Mouse (Mus musculus) neural tube, embryonic 11.5 days (tissue): ENCODE measurements around the gene Dkk3. TPM values are rescaled to one million over a fixed set of nuclear protein-coding genes. Genes with fewer than 3 reads are reported as not detected.

Experiments
- ATAC-seq: fragments of 200-750 bp; cut with Nextera tagmentation; 2 replicates; pipeline ENCODE4 v1.8.0; 2017; ENCODE audit warnings: moderate number of reproducible peaks, mild to moderate bottlenecking, moderate TSS enrichment, moderate library complexity; ENCODE audit not compliant: insufficient read depth, low FRiP score, low TSS enrichment
- DNase-seq: peaks from one replicate; pipeline ENCODE4 v3.0.0-alpha.2; 2015; ENCODE audit warnings: low spot score
- H3K27ac ChIP-seq: fragments of 300-500 bp; sonication (generic); 2 replicates; pipeline ENCODE4 v1.5.1; 2014; ENCODE audit warnings: low read depth, mild to moderate bottlenecking, low read length
- H3K27me3 ChIP-seq: fragments of 300-500 bp; sonication (generic); 2 replicates; pipeline ENCODE4 v1.6.1; 2014; ENCODE audit warnings: mild to moderate bottlenecking, low read length, mixed read lengths; ENCODE audit not compliant: control insufficient read depth, insufficient read depth
- H3K36me3 ChIP-seq: fragments of 300-500 bp; sonication (generic); 2 replicates; pipeline ENCODE4 v1.6.1; 2014; ENCODE audit warnings: mild to moderate bottlenecking, low read length, moderate library complexity, mixed read lengths; ENCODE audit not compliant: control insufficient read depth, insufficient read depth
- H3K4me1 ChIP-seq: fragments of 300-500 bp; sonication (generic); 2 replicates; pipeline ENCODE4 v1.6.1; 2014; ENCODE audit warnings: low read length, mixed read lengths; ENCODE audit not compliant: control insufficient read depth, insufficient read depth
- H3K4me2 ChIP-seq: fragments of 300-500 bp; sonication (generic); 2 replicates; pipeline ENCODE4 v1.6.1; 2014; ENCODE audit warnings: low read depth, mild to moderate bottlenecking, moderate library complexity
- H3K4me3 ChIP-seq: fragments of 300-500 bp; sonication (generic); 2 replicates; pipeline ENCODE4 v1.5.1; 2014; ENCODE audit warnings: low read depth, low read length
- H3K9ac ChIP-seq: fragments of 300-500 bp; sonication (generic); 2 replicates; pipeline ENCODE4 v1.6.1; 2014; ENCODE audit warnings: mild to moderate bottlenecking, low read length
- H3K9me3 ChIP-seq: fragments of 300-500 bp; sonication (generic); 2 replicates; pipeline ENCODE4 v1.6.1; 2016; ENCODE audit warnings: low read length; ENCODE audit not compliant: control insufficient read depth
- WGBS: fragments of 180-500 bp; shearing (Covaris S2); extraction: QIAGEN DNeasy Blood & Tissue Kit; methylation state at CpG from one replicate; pipeline ENCODE4 v1.1.7; 2014; 5-methylcytosine and 5-hydroxymethylcytosine counted together
- polyA plus RNA-seq: library from polyadenylated mRNA; unstranded; fragments of >200 nt; fragmentation: Nextera tagmentation; extraction: Ambion mirVana; gene quantifications from 2 replicates; pipeline ENCODE4 v1.2.1, GENCODE M21; 2014

Gene Dkk3
- polyA plus RNA-seq, 1 experiment from 2014 or later, result 10.6 TPM

DNA sequence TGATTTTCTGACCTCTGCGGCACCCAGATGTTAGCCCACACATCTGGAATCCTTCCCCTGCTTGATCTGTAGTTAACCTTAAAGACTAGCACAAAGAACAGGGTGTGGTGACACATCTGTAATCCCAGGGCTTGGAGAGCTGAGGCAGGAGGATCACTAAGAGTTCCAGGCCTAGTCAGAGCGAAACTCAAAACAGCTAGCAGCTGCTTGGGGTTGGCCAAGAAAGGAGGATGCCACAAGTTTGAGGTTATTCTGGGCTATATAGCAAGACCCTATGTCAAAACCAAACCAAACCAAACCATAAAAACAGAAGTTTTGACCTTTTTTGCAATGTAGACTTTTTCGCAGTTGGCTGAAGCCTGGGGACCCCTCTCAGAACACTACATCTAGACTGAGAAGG is 28.2 kb downstream of the Dkk3 start:
- no peaks in the 10 kb centered on the region for H3K9me3 ChIP-seq
- no peak overlapping the region for H3K4me2 ChIP-seq
- WGBS, result 93% methylated on average over 3 of the region's 3 CpGs
- no peak overlapping the region for H3K4me3 ChIP-seq
- H3K36me3 ChIP-seq, result no peaks in the 10 kb centered on the region
- H3K27ac ChIP-seq, result no peak overlapping the region
- H3K4me1 ChIP-seq, result no peaks in the 10 kb centered on the region
- H3K27me3 ChIP-seq, result no peaks in the 10 kb centered on the region
- H3K9ac ChIP-seq, result no peak overlapping the region
- DNase-seq (no peak), ATAC-seq (no peak)

DNA sequence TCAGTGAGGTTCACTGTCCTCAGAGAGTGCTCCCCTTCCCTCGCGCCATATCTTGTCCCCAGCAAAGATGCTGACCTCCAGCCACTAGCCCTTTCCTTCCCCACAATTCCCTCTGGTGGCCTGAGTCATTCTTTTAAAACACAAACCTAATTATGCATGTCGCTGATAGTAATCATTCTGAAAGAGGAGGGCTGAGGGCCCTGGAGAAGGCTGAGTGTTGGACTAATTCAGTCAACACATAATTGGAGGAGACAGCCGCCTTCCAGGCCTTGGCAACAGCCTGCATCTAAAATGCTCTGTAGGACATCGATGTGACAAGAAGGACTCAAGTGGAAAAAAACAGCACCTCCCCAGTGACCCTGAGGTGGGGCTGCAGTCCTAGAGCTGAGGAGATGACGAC is 29.0 kb downstream of the Dkk3 start:
- 89% methylated on average over 6 of the region's 6 CpGs for WGBS
- Histone ChIP-seq H3K4me2 (no peak overlapping the region), H3K4me1 (no peaks in the 10 kb centered on the region), H3K27ac (no peak overlapping the region), H3K27me3 (no peaks in the 10 kb centered on the region), H3K4me3 (no peak overlapping the region), H3K9ac (no peak overlapping the region), H3K36me3 (no peaks in the 10 kb centered on the region), H3K9me3 (no peaks in the 10 kb centered on the region)
- no peak for DNase-seq
- no peak for ATAC-seq

DNA sequence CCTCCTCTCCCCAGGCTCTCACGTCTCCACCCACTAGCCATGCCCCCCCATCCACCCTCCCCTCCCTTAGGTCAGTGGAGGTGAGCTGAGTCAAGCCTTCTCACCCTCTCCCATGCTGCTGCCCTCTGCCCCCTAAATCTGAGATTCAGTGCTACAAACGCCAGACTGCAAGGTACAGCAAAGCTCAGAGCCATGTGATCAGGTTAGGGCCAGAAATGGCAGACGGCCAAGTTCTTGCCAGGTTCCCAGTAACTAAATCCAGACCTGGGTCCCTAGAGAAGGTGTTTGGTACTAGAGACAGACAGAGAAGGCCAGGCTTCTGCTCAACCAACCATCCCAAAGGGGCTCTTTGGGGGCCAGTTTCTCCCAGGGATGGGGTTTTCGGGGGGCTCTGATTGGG is 30.0 kb downstream of the Dkk3 start:
- no peaks in the 10 kb centered on the region for H3K36me3 ChIP-seq
- no peaks in the 10 kb centered on the region for H3K4me1 ChIP-seq
- H3K27me3 ChIP-seq, result no peaks in the 10 kb centered on the region
- no peak overlapping the region for H3K4me2 ChIP-seq
- WGBS, result 85% methylated on average over 4 of the region's 4 CpGs
- DNase-seq (no peak), ATAC-seq (no peak)
- H3K4me3 ChIP-seq, result no peak overlapping the region
- H3K9me3 ChIP-seq, result no peaks in the 10 kb centered on the region
- no peak overlapping the region for H3K27ac ChIP-seq
- H3K9ac ChIP-seq, result no peak overlapping the region

DNA sequence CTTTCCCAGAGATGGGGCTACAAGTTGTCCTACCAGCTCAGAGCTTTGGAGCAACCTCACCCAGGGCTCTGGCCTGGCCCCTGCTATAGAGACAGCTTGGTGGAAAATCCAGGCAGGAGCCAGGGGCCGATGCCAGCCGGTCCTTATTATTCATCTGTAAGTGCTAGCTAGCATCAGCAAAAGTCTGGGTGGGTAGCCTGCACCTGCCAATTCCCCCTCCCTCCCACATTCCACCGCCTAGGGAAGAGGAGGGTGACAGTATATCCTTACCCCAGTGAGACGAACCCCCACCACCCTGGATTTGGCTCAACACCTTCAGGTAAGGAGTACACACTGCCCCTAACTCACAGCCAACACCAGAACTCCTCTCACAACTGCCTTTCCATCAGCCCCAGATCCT is 30.9 kb downstream of the Dkk3 start:
- Histone ChIP-seq H3K4me3 (no peak overlapping the region), H3K9ac (no peak overlapping the region), H3K36me3 (no peaks in the 10 kb centered on the region), H3K9me3 (no peaks in the 10 kb centered on the region), H3K4me2 (no peak overlapping the region), H3K4me1 (no peaks in the 10 kb centered on the region), H3K27ac (no peak overlapping the region), H3K27me3 (no peaks in the 10 kb centered on the region)
- WGBS, result 88% methylated on average over 4 of the region's 4 CpGs
- ATAC-seq (no peak), DNase-seq (no peak)

DNA sequence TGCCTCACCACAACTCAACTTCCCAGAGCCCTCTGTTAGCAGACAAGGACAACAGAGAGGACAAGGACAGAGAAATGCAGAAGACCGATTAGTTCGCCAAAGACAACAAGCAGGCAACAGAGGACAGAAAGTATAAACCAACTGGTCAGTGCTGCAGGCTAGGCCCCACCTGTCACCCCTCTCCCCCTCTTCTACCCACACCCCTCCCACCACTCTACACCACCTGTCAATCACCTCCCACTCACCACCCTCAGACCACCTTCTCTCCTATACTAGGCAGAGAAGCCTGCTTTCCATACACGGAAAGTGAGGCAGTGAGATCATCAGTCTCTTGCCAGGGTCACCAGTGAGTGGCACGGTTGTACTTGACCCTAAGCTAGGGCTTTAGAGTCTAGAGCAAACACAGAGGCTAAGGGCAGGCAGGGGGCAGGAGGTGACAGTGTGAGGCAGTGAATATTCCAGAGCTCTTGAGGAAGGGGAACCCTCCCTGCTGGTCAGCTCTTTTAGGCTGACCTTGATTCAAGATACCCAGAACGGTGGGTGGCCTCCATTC is 31.7 kb downstream of the Dkk3 start:
- no peak overlapping the region for H3K27ac ChIP-seq
- 70% methylated on average over 5 of the region's 5 CpGs for WGBS
- ATAC-seq (no peak), DNase-seq (no peak)
- no peaks in the 10 kb centered on the region for H3K36me3 ChIP-seq
- no peaks in the 10 kb centered on the region for H3K4me1 ChIP-seq
- H3K4me2 ChIP-seq, result no peak overlapping the region
- no peak overlapping the region for H3K9ac ChIP-seq
- H3K9me3 ChIP-seq, result no peaks in the 10 kb centered on the region
- H3K4me3 ChIP-seq, result no peak overlapping the region
- H3K27me3 ChIP-seq, result no peaks in the 10 kb centered on the region

DNA sequence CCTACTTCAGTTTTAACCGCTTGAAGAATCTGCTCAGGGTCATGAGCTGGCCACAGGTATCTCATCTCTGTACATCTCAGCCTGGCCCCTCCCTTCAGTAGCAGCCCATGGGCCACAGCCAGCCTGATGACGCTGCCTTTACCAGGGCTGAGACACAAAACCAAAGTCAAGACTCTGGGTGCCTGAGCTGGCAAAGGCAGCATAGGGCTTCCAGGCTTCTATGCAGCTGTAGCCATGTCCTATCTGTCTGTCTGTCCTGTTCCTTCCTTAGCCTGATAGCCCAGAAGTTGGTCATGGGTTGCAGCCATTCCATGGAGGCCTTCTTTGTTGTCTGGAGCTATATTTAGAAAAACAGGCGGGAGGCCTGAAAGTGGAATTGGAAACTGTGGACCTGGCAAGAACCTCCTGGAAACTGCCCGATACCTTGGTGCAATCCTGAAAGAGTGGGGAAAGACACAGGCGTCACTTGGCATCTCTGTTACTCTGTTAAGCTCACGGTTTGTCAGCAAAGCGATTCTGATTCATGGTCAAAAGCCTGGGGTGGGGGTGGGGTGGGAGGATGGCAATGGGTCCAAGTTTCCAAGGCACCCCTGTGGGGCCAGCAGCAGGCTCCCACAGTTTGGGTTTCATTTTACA is 33.1 kb downstream of the Dkk3 start:
- DNase-seq, result no peak
- WGBS, result 86% methylated on average over 7 of the region's 7 CpGs

DNA sequence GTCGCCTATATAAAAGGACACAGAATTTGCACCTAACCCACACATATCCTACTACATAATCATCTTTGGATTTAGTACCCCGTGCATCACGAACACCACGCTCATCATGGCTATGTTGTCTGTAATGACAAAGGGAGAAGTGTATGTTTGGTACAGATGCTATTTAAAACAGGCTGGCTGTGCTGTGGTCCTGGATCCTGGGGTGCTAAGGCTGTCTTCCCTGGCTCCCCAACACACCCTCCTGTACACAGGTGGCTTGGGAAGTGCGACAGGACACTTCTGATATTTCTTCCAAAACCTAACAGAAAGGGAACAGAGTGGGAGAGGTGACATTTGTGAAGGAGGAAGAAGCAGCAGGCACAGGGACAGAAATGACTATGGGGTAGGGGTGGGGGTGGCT is 35.2 kb downstream of the Dkk3 start:
- no peak for ATAC-seq
- Histone ChIP-seq H3K9me3 (no peaks in the 10 kb centered on the region), H3K36me3 (no peaks in the 10 kb centered on the region), H3K4me3 (no peak overlapping the region), H3K27ac (no peak overlapping the region), H3K27me3 (no peaks in the 10 kb centered on the region), H3K4me1 (peaks cover 4% of the 10 kb centered on the region; the same call in 1 of the 2 replicates), H3K4me2 (no peak overlapping the region), H3K9ac (no peak overlapping the region)
- no peak for DNase-seq
- 89% methylated on average over 5 of the region's 5 CpGs for WGBS

More for the DNA sequence above, 33.1 kb downstream of the Dkk3 start:
- Histone ChIP-seq H3K4me1 (peaks cover 4% of the 10 kb centered on the region; the same call in 1 of the 2 replicates), H3K4me2 (no peak overlapping the region), H3K27me3 (no peaks in the 10 kb centered on the region), H3K27ac (no peak overlapping the region), H3K9me3 (no peaks in the 10 kb centered on the region), H3K9ac (no peak overlapping the region), H3K4me3 (no peak overlapping the region), H3K36me3 (no peaks in the 10 kb centered on the region)
- ATAC-seq, result no peak

DNA sequence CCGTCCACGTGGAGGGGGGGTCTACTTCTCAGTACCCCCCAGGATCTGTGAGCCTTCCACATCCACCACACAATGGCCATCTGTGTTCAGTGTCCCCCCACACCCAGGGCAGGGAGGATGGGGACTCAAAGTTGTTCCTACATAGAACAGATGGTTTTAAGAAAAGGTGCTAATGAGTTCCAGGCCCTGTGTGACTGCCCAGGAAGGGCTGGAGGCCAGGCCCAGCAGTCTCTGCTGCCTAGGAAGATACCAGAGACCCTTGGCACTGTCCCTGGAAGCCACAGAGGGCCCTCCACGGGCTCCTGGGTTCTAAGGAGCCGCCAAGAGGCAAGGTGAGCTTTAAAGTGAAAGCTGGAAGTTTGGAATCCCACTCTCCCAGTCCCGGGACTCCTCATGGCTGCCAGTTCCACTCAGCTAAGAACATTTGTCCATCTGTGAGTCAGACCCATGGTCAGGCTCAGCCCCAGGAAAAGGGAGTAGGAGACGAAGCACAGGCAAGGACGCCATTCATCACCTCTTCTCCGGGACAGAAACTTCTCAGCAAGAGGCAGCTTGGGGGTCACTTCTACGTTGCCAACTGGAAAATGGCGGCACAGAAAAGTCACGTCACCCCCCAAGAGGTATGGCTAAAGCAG is 36.9 kb downstream of the Dkk3 start:
- no peak overlapping the region for H3K4me3 ChIP-seq
- H3K27me3 ChIP-seq, result no peaks in the 10 kb centered on the region
- peaks cover 4% of the 10 kb centered on the region; the same call in 1 of the 2 replicates for H3K4me1 ChIP-seq
- 74% methylated on average over 11 of the region's 11 CpGs for WGBS
- no peak for ATAC-seq
- no peak overlapping the region for H3K4me2 ChIP-seq
- H3K9me3 ChIP-seq, result no peaks in the 10 kb centered on the region
- DNase-seq, result no peak
- H3K36me3 ChIP-seq, result no peaks in the 10 kb centered on the region
- no peak overlapping the region for H3K27ac ChIP-seq
- no peak overlapping the region for H3K9ac ChIP-seq
